Mouse (Mus musculus): ENCODE data around the gene Prps1. TPM values are rescaled to one million over a fixed set of nuclear protein-coding genes. Genes with fewer than 3 reads are reported as not detected.
"Not testable (repeated sequence)": the region's sequence is repeated elsewhere in the genome, so short reads cannot be mapped to it uniquely, and the experiment has no call there.

The Prps1 gene
- polyA plus RNA-seq, 1 experiment: not detected

DNA sequence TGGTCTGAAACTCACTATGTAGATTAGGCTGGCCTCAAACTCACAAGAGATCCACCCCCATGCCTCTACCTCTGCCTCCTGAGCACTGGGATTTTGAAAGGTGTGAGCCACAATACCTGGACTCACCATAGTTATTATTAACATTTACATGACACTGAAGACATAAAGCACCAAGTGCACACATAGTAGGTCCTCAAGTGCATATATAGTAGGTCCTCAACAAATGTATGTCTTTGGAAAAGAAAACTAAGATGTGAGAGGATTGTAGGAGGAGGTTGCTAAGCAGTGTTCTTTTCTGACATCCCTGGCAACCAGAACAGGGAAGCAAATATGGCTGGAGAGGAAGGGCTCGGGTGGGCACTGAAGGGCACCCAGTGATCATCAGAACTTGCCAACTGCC is 51.0 kb downstream of the Prps1 start:
- TF ChIP-seq CTCF (IDR thresholded peaks at IDR 0.05; ENCODE audit: insufficient read depth, low read depth, low read length) (no peak), POLR2A (IDR thresholded peaks at IDR 0.05; ENCODE audit: insufficient read depth, low read depth, low read length) (no peak)
- 60% methylated on average over 1 of the region's 1 CpGs for WGBS

DNA sequence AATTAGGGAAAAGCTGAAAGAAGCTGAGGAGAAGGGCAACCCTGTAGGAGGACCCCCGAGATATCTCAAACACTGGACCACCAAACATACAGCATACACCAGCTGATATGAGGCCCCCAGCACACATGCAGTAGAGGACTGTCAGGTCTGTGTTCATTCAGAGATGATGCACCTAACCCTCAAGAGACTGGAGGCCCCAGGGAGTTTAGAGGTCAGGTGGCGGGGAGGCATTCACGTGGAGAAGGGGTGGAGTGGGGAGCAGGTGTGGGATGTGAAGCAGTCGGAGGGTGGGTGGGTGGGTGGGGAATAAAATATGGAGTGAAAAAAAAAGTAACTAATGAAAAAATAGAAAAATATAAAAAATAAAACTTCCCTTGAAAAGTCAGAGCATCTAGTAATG is 52.4 kb downstream of the Prps1 start:
- not testable (repeated sequence) for H3K27ac ChIP-seq (ENCODE audit: insufficient read depth, low read depth, low read length); H3K4me1 ChIP-seq (ENCODE audit: control insufficient read depth, insufficient read depth, low read length); H3K4me3 ChIP-seq (ENCODE audit: insufficient read depth, low read depth, low read length)
- WGBS: 83% methylated on average over 4 of the region's 4 CpGs

More for the DNA sequence above, 51.0 kb downstream of the Prps1 start:
- H3K4me1 ChIP-seq (ENCODE audit: control insufficient read depth, insufficient read depth, low read length): peaks cover 6% of the 10 kb centered on the region; the same call in 1 of the 2 replicates
- H3K27ac ChIP-seq (ENCODE audit: insufficient read depth, low read depth, low read length): no peak overlapping the region
- no peak overlapping the region for H3K4me3 ChIP-seq (ENCODE audit: insufficient read depth, low read depth, low read length)

DNA sequence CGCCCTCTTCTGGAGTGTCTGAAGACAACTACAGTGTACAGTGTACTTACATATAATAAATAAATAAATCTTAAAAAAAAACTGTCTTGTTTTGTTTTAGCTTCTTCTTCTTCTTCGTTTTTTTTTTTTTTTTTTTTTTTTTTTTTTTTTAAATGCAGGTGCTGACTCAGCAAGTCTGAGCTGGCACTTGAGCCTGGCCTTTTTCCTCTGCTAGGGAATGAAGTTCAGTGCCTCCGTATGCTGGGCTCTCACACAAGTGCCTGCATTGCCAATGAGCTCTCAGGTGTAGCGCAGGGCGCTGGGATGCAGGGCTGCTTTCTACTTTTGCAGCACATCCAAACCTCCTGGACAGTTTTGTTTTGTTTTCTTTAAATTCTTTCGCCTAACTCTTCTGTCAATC is 53.4 kb downstream of the Prps1 start:
- no peak for TF ChIP-seq POLR2A (IDR thresholded peaks at IDR 0.05; ENCODE audit: insufficient read depth, low read depth, low read length)
- TF ChIP-seq CTCF (IDR thresholded peaks at IDR 0.05; ENCODE audit: insufficient read depth, low read depth, low read length): no peak
- peaks cover 6% of the 10 kb centered on the region; the same call in 1 of the 2 replicates for H3K4me1 ChIP-seq (ENCODE audit: control insufficient read depth, insufficient read depth, low read length)
- no peak overlapping the region for H3K4me3 ChIP-seq (ENCODE audit: insufficient read depth, low read depth, low read length)
- no peak overlapping the region for H3K27ac ChIP-seq (ENCODE audit: insufficient read depth, low read depth, low read length)
- WGBS: 68% methylated on average over 6 of the region's 6 CpGs

DNA sequence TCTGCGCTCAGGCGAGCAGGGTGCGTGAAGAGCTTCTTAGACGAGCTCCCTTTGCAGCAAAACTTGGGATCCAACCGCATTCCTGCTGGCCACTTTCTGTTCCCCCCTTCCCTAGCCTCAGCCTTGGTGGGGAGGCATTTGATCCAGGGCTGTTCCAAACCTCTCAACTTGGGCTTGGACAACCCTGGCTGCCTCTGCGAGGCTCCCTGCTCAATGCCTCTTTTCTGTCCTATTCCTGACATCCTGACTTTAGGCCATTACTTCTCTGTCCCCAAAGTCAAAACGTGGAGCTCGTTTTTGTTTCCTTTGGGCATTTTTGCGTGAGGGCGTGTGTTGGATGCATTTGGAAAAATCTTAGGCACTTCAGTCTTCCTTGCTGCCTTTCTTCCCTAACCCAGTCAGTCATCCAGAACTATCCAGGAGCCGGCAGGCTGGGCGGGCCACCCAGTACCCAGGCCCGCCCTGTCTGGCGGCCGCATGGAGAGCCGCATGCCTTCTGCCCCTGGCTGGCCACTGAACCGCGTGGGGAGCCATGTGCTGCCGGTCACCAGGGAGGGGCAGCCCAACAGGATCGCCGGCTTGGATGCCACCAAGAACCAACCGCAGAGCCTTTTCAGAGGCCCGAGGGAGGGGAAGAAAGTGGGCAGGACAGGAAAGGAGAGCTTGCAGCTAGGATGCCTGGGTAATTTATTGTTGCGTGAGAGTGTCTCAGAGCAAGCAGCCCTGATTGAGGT is 54.5 kb downstream of the Prps1 start:
- Histone ChIP-seq H3K27ac (ENCODE audit: insufficient read depth, low read depth, low read length) (no peak overlapping the region), H3K4me3 (ENCODE audit: insufficient read depth, low read depth, low read length) (peak overlapping the region; percentile 22; the same call in 1 of the 2 replicates), H3K4me1 (ENCODE audit: control insufficient read depth, insufficient read depth, low read length) (peaks cover 6% of the 10 kb centered on the region; the same call in 1 of the 2 replicates)
- no peak for TF ChIP-seq CTCF (IDR thresholded peaks at IDR 0.05; ENCODE audit: insufficient read depth, low read depth, low read length)
- no peak for TF ChIP-seq POLR2A (IDR thresholded peaks at IDR 0.05; ENCODE audit: insufficient read depth, low read depth, low read length)
- 46% methylated on average over 24 of the region's 24 CpGs for WGBS

DNA sequence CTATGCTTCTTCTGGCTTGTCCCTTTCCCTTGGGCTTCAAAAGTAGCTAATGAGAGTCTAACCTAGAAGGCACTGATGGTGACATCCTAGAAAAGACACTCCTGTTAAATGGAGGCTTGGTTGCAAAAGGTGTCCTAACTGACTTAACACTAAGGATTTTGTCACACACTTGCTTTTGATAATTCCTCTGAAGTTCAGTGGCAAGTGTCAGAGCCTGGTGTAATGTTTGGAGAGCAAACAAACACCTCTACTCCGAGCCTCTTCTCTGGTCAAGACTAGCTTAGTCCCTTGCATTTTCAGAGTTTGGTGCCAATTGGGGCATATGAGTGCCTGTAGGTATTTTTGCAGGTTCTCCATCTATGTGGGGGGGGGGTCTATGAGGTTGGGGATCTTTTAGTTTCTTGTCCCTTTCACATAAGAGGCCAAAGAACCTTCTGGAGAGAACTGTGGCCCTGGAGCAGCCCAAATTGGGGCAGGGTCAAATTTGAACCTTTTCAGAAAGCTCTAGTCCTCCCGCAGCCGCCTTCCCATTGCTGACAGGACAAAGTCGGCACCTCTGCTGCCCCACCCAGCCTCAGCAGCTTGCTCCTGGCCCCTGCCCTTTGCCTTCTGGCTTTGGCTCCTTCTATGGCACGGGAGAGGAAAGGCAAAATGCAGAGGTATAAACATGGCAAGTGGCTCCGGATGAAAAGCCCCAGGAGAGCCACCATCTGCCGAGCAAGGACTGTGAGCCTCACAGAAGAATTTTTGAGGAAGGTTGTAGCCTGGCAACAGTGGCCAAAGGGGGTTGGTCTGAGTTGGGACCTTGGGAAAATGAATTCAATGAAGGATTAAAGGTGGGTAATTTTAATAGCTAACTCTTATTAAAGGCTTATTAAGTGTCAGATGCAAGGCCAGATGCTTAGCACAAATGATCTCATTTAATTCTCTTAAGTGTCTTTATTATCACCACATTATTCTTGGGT is 55.6 kb downstream of the Prps1 start:
- TF ChIP-seq CTCF (IDR thresholded peaks at IDR 0.05; ENCODE audit: insufficient read depth, low read depth, low read length): no peak
- TF ChIP-seq POLR2A (IDR thresholded peaks at IDR 0.05; ENCODE audit: insufficient read depth, low read depth, low read length): no peak
- 73% methylated on average over 7 of the region's 7 CpGs for WGBS
- Histone ChIP-seq H3K27ac (ENCODE audit: insufficient read depth, low read depth, low read length) (no peak overlapping the region), H3K4me1 (ENCODE audit: control insufficient read depth, insufficient read depth, low read length) (peaks cover 6% of the 10 kb centered on the region; the same call in 1 of the 2 replicates), H3K4me3 (ENCODE audit: insufficient read depth, low read depth, low read length) (no peak overlapping the region)

DNA sequence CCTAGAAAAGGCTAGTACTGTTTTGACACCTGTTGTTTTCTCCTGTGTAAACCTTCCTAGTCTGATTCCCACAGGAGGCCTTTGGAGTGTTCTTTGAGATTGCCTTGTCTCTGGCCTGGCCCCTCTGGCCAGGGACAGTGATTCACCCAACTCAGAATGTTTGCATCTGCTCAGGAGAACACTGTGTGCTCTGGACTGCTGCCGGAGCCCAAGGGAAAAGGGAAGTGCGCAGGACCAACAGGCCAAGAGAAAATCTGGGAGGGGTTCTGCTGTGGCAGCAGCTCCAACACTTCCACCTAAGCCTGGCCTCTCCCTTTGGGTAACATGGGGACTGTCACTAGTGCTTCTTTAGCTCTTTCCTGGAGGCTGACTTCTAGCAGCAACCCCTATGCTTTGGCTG is 57.0 kb downstream of the Prps1 start:
- peaks cover 6% of the 10 kb centered on the region; the same call in 1 of the 2 replicates for H3K4me1 ChIP-seq (ENCODE audit: control insufficient read depth, insufficient read depth, low read length)
- no peak overlapping the region for H3K27ac ChIP-seq (ENCODE audit: insufficient read depth, low read depth, low read length)
- H3K4me3 ChIP-seq (ENCODE audit: insufficient read depth, low read depth, low read length): no peak overlapping the region
- 92% methylated on average over 2 of the region's 2 CpGs for WGBS
- no peak for TF ChIP-seq CTCF (IDR thresholded peaks at IDR 0.05; ENCODE audit: insufficient read depth, low read depth, low read length)
- no peak for TF ChIP-seq POLR2A (IDR thresholded peaks at IDR 0.05; ENCODE audit: insufficient read depth, low read depth, low read length)

DNA sequence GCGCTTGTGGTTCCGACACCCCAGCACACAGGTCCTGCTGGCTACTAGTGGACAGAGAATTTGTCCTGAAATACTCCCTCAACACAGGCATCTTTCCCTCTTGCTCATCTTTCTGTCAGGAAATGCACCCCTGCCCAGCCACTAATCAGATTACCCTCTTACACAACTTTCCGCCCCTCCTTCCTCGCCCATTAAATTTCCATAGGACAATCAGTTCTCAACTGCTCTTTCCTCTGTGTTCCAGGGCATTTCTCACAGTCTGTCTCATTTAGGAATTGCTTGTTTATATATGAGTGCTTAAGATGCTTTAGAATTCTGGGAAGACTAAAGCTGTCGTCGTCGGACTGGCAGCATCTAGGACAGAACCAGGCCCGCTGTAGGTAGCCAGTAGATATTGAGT is 61.9 kb downstream of the Prps1 start:
- WGBS: 88% methylated on average over 8 of the region's 8 CpGs
- Histone ChIP-seq H3K4me3 (ENCODE audit: insufficient read depth, low read depth, low read length) (no peak overlapping the region), H3K4me1 (ENCODE audit: control insufficient read depth, insufficient read depth, low read length) (peaks cover 4% of the 10 kb centered on the region; the same call in 1 of the 2 replicates), H3K27ac (ENCODE audit: insufficient read depth, low read depth, low read length) (no peak overlapping the region)
- TF ChIP-seq POLR2A (IDR thresholded peaks at IDR 0.05; ENCODE audit: insufficient read depth, low read depth, low read length) (no peak), CTCF (IDR thresholded peaks at IDR 0.05; ENCODE audit: insufficient read depth, low read depth, low read length) (no peak)

DNA sequence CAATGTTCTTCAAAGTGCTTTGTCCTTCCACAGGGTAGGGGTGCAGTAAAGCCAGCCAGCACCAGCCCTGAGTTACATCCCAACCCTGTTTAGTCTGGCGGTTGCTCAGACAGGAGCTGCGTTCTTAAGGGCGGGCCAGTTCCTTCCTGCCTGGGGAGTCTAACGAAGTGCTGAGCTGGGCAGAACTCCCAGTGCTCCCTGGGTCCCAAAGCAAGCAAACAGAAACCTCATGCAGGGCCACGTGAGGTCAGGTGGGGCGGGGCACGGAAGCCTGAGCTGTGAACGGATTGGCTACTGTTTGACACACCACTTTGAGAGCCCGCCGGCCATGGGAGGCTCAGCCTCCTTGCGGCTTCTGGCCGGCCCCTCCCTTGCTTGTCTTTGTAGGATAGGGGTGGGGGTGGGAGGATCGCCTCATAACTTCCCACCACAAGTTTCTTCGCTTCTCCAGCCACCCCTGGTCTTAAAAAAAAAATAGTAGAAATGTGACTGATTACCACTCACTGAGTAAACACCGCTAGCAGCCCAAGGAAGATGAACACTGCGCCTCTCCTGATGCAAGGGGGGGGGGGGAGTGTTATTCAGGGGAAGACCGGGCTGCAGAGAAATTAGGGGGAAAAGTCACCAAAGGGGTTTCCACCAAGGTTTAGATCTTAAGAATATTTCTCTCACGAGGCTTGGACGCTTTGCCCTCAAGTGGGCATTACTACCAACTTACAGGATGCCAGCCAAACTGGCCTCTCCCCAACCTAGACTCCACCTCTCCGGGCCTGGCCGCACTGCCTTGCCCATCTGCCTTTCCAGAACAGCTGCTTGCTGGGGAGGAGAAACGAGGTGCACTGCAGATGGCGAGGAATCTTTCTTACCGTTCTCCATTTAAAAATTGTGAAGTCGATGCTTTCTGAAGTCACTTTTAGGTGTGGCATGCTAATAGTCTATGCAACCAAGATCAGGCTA is 64.0 kb downstream of the Prps1 start:
- Histone ChIP-seq H3K27ac (ENCODE audit: insufficient read depth, low read depth, low read length) (0 out of 2 replicates have a peak overlapping the region, but pooled peaks have one; percentile 44), H3K4me1 (ENCODE audit: control insufficient read depth, insufficient read depth, low read length) (peaks cover 4% of the 10 kb centered on the region; the same call in 1 of the 2 replicates), H3K4me3 (ENCODE audit: insufficient read depth, low read depth, low read length) (peak overlapping the region; percentile 11)
- 23% methylated on average over 25 of the region's 25 CpGs for WGBS
- TF ChIP-seq CTCF (IDR thresholded peaks at IDR 0.05; ENCODE audit: insufficient read depth, low read depth, low read length) (no peak), POLR2A (IDR thresholded peaks at IDR 0.05; ENCODE audit: insufficient read depth, low read depth, low read length) (no peak)
